Mouse (Mus musculus): ENCODE measurements around the gene 5730455P16Rik. TPM values are rescaled to one million over a fixed set of nuclear protein-coding genes. Genes with fewer than 3 reads are reported as not detected.

The 5730455P16Rik gene
- polyA plus RNA-seq, 1 experiment: 5.0 TPM

- H3K4me3 ChIP-seq (ENCODE audit: insufficient read depth, low read depth, low read length): no peak overlapping the region
- DNase-seq: no peak
- no peaks in the 10 kb centered on the region for H3K27me3 ChIP-seq (replicated peaks; ENCODE audit: control insufficient read depth, insufficient read depth, low read length)
- H3K36me3 ChIP-seq (ENCODE audit: control insufficient read depth, insufficient read depth, low read length): no peaks in the 10 kb centered on the region
- H3K4me1 ChIP-seq (ENCODE audit: control insufficient read depth, insufficient read depth, low read length): no peaks in the 10 kb centered on the region
- WGBS: 51% methylated on average over 12 of the region's 12 CpGs
- no peak overlapping the region for H3K27ac ChIP-seq (ENCODE audit: insufficient read depth, low read depth, low read length)
- no peak for TF ChIP-seq CTCF (conservative IDR thresholded peaks at IDR 0.05; ENCODE audit: insufficient read depth, insufficient read length, low read depth, low read length)
- TF ChIP-seq POLR2A (IDR thresholded peaks at IDR 0.05; ENCODE audit: low read depth, low read length): no peak
These were observed 45.0 kb downstream of the 5730455P16Rik start for GRCm38 (mm10) chr11:80332709-80333400.

- Histone ChIP-seq H3K4me3 (ENCODE audit: insufficient read depth, low read depth, low read length) (no peak overlapping the region), H3K4me1 (ENCODE audit: control insufficient read depth, insufficient read depth, low read length) (no peaks in the 10 kb centered on the region), H3K27ac (ENCODE audit: insufficient read depth, low read depth, low read length) (no peak overlapping the region), H3K27me3 (replicated peaks; ENCODE audit: control insufficient read depth, insufficient read depth, low read length) (no peaks in the 10 kb centered on the region), H3K36me3 (ENCODE audit: control insufficient read depth, insufficient read depth, low read length) (no peaks in the 10 kb centered on the region)
- TF ChIP-seq CTCF (conservative IDR thresholded peaks at IDR 0.05; ENCODE audit: insufficient read depth, insufficient read length, low read depth, low read length) (no peak), POLR2A (IDR thresholded peaks at IDR 0.05; ENCODE audit: low read depth, low read length) (no peak)
- no peak for DNase-seq
- 84% methylated on average over 6 of the region's 6 CpGs for WGBS
These were observed 53.2 kb downstream of the 5730455P16Rik start for GRCm38 (mm10) chr11:80324636-80325035.

GRCm38 (mm10) chr11:80323255-80323654 is 54.6 kb downstream of the 5730455P16Rik start:
- TF ChIP-seq CTCF (conservative IDR thresholded peaks at IDR 0.05; ENCODE audit: insufficient read depth, insufficient read length, low read depth, low read length): no peak
- no peak for TF ChIP-seq POLR2A (IDR thresholded peaks at IDR 0.05; ENCODE audit: low read depth, low read length)
- no peaks in the 10 kb centered on the region for H3K4me1 ChIP-seq (ENCODE audit: control insufficient read depth, insufficient read depth, low read length)
- 53% methylated on average over 13 of the region's 13 CpGs for whole genome bisulfite sequencing
- DNase-seq: no peak
- no peaks in the 10 kb centered on the region for H3K36me3 ChIP-seq (ENCODE audit: control insufficient read depth, insufficient read depth, low read length)
- H3K4me3 ChIP-seq (ENCODE audit: insufficient read depth, low read depth, low read length): no peak overlapping the region
- H3K27ac ChIP-seq (ENCODE audit: insufficient read depth, low read depth, low read length): no peak overlapping the region
- H3K27me3 ChIP-seq (replicated peaks; ENCODE audit: control insufficient read depth, insufficient read depth, low read length): no peaks in the 10 kb centered on the region

- no peak overlapping the region for H3K27ac ChIP-seq (ENCODE audit: insufficient read depth, low read depth, low read length)
- no peak overlapping the region for H3K4me3 ChIP-seq (ENCODE audit: insufficient read depth, low read depth, low read length)
- H3K27me3 ChIP-seq (replicated peaks; ENCODE audit: control insufficient read depth, insufficient read depth, low read length): no peaks in the 10 kb centered on the region
- no peaks in the 10 kb centered on the region for H3K36me3 ChIP-seq (ENCODE audit: control insufficient read depth, insufficient read depth, low read length)
- H3K4me1 ChIP-seq (ENCODE audit: control insufficient read depth, insufficient read depth, low read length): no peaks in the 10 kb centered on the region
- TF ChIP-seq CTCF (conservative IDR thresholded peaks at IDR 0.05; ENCODE audit: insufficient read depth, insufficient read length, low read depth, low read length) (no peak), POLR2A (IDR thresholded peaks at IDR 0.05; ENCODE audit: low read depth, low read length) (no peak)
- DNase-seq: no peak
- 70% methylated on average over 10 of the region's 10 CpGs for WGBS
These were observed 61.8 kb downstream of the 5730455P16Rik start for GRCm38 (mm10) chr11:80315743-80316639.

DNA sequence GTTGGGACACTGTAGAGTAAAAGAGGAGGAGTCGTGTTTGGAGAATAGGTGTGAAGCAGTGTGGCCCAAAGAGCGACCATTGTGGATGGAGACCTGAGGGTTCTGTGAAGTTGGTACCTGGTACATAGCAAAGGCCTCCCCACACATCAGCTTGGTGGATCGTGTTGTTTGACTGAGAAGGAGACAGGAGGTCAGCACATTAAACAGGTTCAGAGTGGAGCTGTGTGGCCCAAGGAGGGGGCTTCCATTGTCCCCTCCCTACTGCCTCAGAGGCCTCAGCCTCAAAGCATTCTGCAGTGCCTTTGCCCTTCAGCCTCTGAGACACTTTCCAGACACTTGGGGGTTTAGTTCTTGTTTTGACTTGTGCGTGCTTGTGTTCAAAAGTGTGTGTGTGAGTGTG is 63.9 kb downstream of the 5730455P16Rik start:
- Histone ChIP-seq H3K27me3 (replicated peaks; ENCODE audit: control insufficient read depth, insufficient read depth, low read length) (no peaks in the 10 kb centered on the region), H3K4me3 (ENCODE audit: insufficient read depth, low read depth, low read length) (no peak overlapping the region), H3K36me3 (ENCODE audit: control insufficient read depth, insufficient read depth, low read length) (no peaks in the 10 kb centered on the region), H3K27ac (ENCODE audit: insufficient read depth, low read depth, low read length) (no peak overlapping the region), H3K4me1 (ENCODE audit: control insufficient read depth, insufficient read depth, low read length) (no peaks in the 10 kb centered on the region)
- TF ChIP-seq POLR2A (IDR thresholded peaks at IDR 0.05; ENCODE audit: low read depth, low read length): no peak
- TF ChIP-seq CTCF (conservative IDR thresholded peaks at IDR 0.05; ENCODE audit: insufficient read depth, insufficient read length, low read depth, low read length): no peak
- DNase-seq: no peak
- 81% methylated on average over 4 of the region's 4 CpGs for WGBS

GRCm38 (mm10) chr11:80313462-80313861 is 64.4 kb downstream of the 5730455P16Rik start:
- TF ChIP-seq CTCF (conservative IDR thresholded peaks at IDR 0.05; ENCODE audit: insufficient read depth, insufficient read length, low read depth, low read length) (no peak), POLR2A (IDR thresholded peaks at IDR 0.05; ENCODE audit: low read depth, low read length) (no peak)
- Histone ChIP-seq H3K4me1 (ENCODE audit: control insufficient read depth, insufficient read depth, low read length) (no peaks in the 10 kb centered on the region), H3K36me3 (ENCODE audit: control insufficient read depth, insufficient read depth, low read length) (no peaks in the 10 kb centered on the region), H3K27ac (ENCODE audit: insufficient read depth, low read depth, low read length) (no peak overlapping the region), H3K27me3 (replicated peaks; ENCODE audit: control insufficient read depth, insufficient read depth, low read length) (no peaks in the 10 kb centered on the region), H3K4me3 (ENCODE audit: insufficient read depth, low read depth, low read length) (no peak overlapping the region)
- WGBS: 92% methylated on average over 1 of the region's 1 CpGs
- no peak for DNase-seq

DNA sequence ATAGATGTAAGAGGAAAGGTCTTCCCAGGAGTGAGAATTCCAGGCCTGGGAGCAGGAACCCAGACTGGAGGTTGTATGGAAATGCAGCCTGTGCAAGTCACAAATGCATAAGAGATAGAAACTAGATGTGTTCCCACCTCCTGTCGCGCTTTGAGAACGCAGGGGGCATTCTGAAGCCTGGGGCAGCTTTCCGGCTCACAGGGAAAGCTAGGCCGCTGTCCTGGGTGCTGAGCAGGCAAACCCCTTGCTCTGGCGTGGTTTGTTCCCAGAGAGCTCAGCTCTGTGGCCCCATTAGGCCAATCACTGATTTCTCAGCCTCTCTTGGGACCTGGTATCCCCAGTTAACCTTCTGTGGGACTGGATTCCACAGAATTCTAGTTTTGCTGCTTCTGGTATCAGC is 65.3 kb downstream of the 5730455P16Rik start:
- H3K27me3 ChIP-seq (replicated peaks; ENCODE audit: control insufficient read depth, insufficient read depth, low read length): no peaks in the 10 kb centered on the region
- no peak overlapping the region for H3K4me3 ChIP-seq (ENCODE audit: insufficient read depth, low read depth, low read length)
- WGBS: 12% methylated on average over 6 of the region's 6 CpGs
- DNase-seq: no peak
- no peaks in the 10 kb centered on the region for H3K4me1 ChIP-seq (ENCODE audit: control insufficient read depth, insufficient read depth, low read length)
- H3K27ac ChIP-seq (ENCODE audit: insufficient read depth, low read depth, low read length): no peak overlapping the region
- no peaks in the 10 kb centered on the region for H3K36me3 ChIP-seq (ENCODE audit: control insufficient read depth, insufficient read depth, low read length)
- no peak for TF ChIP-seq CTCF (conservative IDR thresholded peaks at IDR 0.05; ENCODE audit: insufficient read depth, insufficient read length, low read depth, low read length)
- TF ChIP-seq POLR2A (IDR thresholded peaks at IDR 0.05; ENCODE audit: low read depth, low read length): no peak

Measured in kidney, adult 2 months (tissue).